Mouse (Mus musculus): ENCODE measurements around the gene Umps.

- no peak for TF ChIP-seq CTCF (IDR thresholded peaks at IDR 0.05; ENCODE audit: extremely low read depth, insufficient read length, insufficient replicate concordance, low read depth, low read length)
- no peak for TF ChIP-seq POLR2A (IDR thresholded peaks at IDR 0.05; ENCODE audit: low read depth, low read length)
These were observed 36.1 kb downstream of the Umps start for GRCm38 (mm10) chr16:33930785-33931184.

All from small intestine, adult 2 months (tissue).